Mouse (Mus musculus): ENCODE data around the gene Fbxl20. TPM values are rescaled to one million over a fixed set of nuclear protein-coding genes. Genes with fewer than 3 reads are reported as not detected.

The Fbxl20 gene
- polyA plus RNA-seq, 2 experiments, result 2.3 to 3.4 TPM

DNA sequence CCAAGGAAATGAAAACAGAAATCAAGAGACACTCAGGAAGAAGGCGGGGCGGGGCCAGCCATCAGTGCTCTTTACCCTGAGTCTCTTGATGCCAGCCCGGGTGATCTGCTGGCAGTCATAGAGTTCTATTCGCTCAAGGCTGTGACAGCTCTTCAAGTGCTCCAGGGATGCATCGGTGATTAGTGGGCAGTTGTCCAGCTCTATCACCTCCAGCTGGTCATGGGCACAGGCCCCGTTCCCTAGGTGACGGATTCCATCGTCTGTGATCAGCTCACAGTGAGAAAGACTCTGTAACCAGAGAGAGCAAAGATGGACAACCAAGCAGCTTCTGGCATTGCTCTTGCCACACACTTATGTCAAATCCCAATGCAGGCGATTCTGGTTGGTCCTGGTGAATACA lies 59.6 kb downstream of the Fbxl20 start:
- H3K4me3 ChIP-seq (ENCODE audit: insufficient read depth in 1 of 2, low read depth in 2 of 2, low read length in 2 of 2), result no peak overlapping the region
- H3K27ac ChIP-seq, result no peak overlapping the region
- no peaks in the 10 kb centered on the region for H3K9me3 ChIP-seq (ENCODE audit: control insufficient read depth, low read length)
- H3K4me1 ChIP-seq (replicated peaks; ENCODE audit: control insufficient read depth in 2 of 2, insufficient read depth in 2 of 2, low read length in 1 of 2), result no peaks in the 10 kb centered on the region
- no peak overlapping the region for H3K9ac ChIP-seq (replicated peaks)
- WGBS (ENCODE audit: insufficient replicate concordance), result 83% methylated on average over 9 of the region's 9 CpGs
- no peaks in the 10 kb centered on the region for H3K27me3 ChIP-seq (ENCODE audit: control insufficient read depth, insufficient read depth, low read length)
- no peak for DNase-seq (ENCODE audit: low read depth in 3 of 3, low spot score in 3 of 3)
- no peak overlapping the region for H3K4me2 ChIP-seq (ENCODE audit: low read depth)
- no peaks in the 10 kb centered on the region; the same call in 1 of the 2 replicates for H3K36me3 ChIP-seq (replicated peaks; ENCODE audit: control insufficient read depth, insufficient read depth, low read depth)
- no peak for TF ChIP-seq EP300 (IDR thresholded peaks at IDR 0.05; ENCODE audit: low read depth)
- ATAC-seq (ENCODE audit: insufficient read depth), result no peak

DNA sequence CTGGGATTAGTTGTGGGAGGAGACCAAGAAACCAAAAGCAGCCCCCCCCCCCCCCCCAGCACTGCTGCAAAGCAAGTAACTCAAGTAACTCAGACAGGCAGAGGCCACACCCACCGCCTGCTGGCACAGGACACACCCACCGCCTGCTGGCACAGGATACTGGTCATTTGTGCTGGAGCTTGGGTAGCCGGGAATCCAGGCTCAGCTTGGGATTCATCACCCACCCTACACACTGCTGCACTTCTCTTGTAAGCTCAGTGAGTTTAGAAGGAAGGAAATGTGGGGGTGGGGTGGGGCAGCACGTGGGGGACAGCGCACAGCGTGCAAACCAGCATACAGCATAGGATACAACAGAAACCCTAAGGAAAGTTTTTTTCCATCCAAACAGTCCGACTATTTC lies 62.0 kb downstream of the Fbxl20 start:
- no peak for DNase-seq (ENCODE audit: low read depth in 3 of 3, low spot score in 3 of 3)
- Histone ChIP-seq H3K4me1 (replicated peaks; ENCODE audit: control insufficient read depth in 2 of 2, insufficient read depth in 2 of 2, low read length in 1 of 2) (no peaks in the 10 kb centered on the region), H3K27ac (no peak overlapping the region), H3K27me3 (ENCODE audit: control insufficient read depth, insufficient read depth, low read length) (no peaks in the 10 kb centered on the region), H3K9me3 (ENCODE audit: control insufficient read depth, low read length) (no peaks in the 10 kb centered on the region), H3K9ac (replicated peaks) (no peak overlapping the region), H3K4me2 (ENCODE audit: low read depth) (no peak overlapping the region), H3K36me3 (replicated peaks; ENCODE audit: control insufficient read depth, insufficient read depth, low read depth) (no peaks in the 10 kb centered on the region; the same call in 1 of the 2 replicates), H3K4me3 (ENCODE audit: insufficient read depth in 1 of 2, low read depth in 2 of 2, low read length in 2 of 2) (no peak overlapping the region)
- TF ChIP-seq CTCF (IDR thresholded peaks at IDR 0.05; ENCODE audit: low read depth), result no peak
- 31% methylated on average over 7 of the region's 7 CpGs for WGBS (ENCODE audit: insufficient replicate concordance)
- no peak for ATAC-seq (ENCODE audit: insufficient read depth)

DNA sequence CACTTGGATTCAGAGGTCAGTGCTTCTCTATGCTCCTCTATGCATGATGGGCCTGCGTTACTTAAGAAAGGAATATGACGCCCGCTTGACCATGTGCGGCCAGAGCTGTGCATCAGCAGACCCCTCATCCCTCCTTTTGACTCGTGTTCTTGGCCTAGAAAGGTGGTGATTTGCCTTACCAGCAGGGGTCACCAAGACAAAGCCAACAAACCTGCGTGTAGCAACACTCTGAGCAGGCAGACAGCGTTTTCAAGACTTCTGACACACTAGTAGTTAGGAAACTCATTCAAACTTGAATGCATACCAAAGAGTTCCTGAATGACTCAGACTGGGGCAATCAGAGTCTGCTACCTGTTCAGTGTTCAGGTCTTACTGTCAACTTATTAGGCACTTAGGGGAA lies 63.6 kb downstream of the Fbxl20 start:
- Histone ChIP-seq H3K4me3 (ENCODE audit: insufficient read depth in 1 of 2, low read depth in 2 of 2, low read length in 2 of 2) (no peak overlapping the region), H3K27me3 (ENCODE audit: control insufficient read depth, insufficient read depth, low read length) (no peaks in the 10 kb centered on the region), H3K9me3 (ENCODE audit: control insufficient read depth, low read length) (no peaks in the 10 kb centered on the region), H3K36me3 (replicated peaks; ENCODE audit: control insufficient read depth, insufficient read depth, low read depth) (no peaks in the 10 kb centered on the region; the same call in 1 of the 2 replicates), H3K9ac (replicated peaks) (no peak overlapping the region), H3K27ac (no peak overlapping the region), H3K4me2 (ENCODE audit: low read depth) (no peak overlapping the region), H3K4me1 (replicated peaks; ENCODE audit: control insufficient read depth in 2 of 2, insufficient read depth in 2 of 2, low read length in 1 of 2) (no peaks in the 10 kb centered on the region)
- 71% methylated on average over 7 of the region's 7 CpGs for WGBS (ENCODE audit: insufficient replicate concordance)
- ATAC-seq (ENCODE audit: insufficient read depth), result no peak
- TF ChIP-seq EP300 (IDR thresholded peaks at IDR 0.05; ENCODE audit: low read depth), result no peak
- no peak for TF ChIP-seq CTCF (IDR thresholded peaks at IDR 0.05; ENCODE audit: low read depth)
- DNase-seq (ENCODE audit: low read depth in 3 of 3, low spot score in 3 of 3), result no peak

DNA sequence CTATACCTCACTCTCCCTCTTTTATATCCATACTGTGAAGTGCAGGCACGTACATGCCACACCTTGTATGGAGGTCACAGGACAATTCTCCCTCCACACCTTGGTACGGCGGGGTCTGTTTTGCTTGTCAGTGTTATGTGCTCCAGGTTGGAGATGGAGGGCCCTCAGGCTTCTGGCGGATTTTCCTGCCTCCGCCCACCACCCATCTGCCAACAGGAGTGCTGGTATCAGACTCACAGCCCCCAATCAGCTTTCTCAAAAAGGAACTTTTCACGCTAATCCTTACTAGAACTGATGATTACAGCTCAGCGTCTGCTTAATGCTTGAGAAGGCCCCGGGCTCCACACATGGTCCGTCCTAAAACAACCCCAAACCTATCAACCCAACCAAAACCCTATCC lies 64.1 kb downstream of the Fbxl20 start:
- Histone ChIP-seq H3K9ac (replicated peaks) (no peak overlapping the region), H3K27me3 (ENCODE audit: control insufficient read depth, insufficient read depth, low read length) (no peaks in the 10 kb centered on the region), H3K4me2 (ENCODE audit: low read depth) (no peak overlapping the region), H3K9me3 (ENCODE audit: control insufficient read depth, low read length) (no peaks in the 10 kb centered on the region), H3K4me1 (replicated peaks; ENCODE audit: control insufficient read depth in 2 of 2, insufficient read depth in 2 of 2, low read length in 1 of 2) (no peaks in the 10 kb centered on the region), H3K4me3 (ENCODE audit: insufficient read depth in 1 of 2, low read depth in 2 of 2, low read length in 2 of 2) (no peak overlapping the region), H3K36me3 (replicated peaks; ENCODE audit: control insufficient read depth, insufficient read depth, low read depth) (no peaks in the 10 kb centered on the region; the same call in 1 of the 2 replicates), H3K27ac (no peak overlapping the region)
- DNase-seq (ENCODE audit: low read depth in 3 of 3, low spot score in 3 of 3) (no peak), ATAC-seq (ENCODE audit: insufficient read depth) (no peak)
- no peak for TF ChIP-seq CTCF (IDR thresholded peaks at IDR 0.05; ENCODE audit: low read depth)
- WGBS (ENCODE audit: insufficient replicate concordance), result 83% methylated on average over 9 of the region's 9 CpGs

DNA sequence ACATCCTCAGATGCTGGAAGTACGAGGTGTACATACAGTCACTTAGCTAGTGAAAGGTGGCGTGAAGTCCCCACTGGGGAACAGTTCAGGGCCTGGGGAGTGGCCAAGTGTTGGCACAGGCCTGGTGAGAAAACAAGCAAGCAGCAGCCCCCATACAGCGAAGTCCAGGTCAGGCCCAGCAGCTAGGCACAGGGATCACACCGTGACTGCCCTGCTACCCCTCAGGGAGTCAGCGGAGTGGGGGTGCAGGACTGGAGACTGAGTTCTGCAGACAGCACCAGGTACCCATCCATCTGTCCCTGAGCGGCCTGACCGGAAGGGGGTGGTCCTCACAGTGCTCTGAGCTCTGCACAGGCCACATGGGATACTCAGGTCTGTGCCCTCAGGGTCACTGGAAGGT lies 67.5 kb downstream of the Fbxl20 start:
- no peak for TF ChIP-seq EP300 (IDR thresholded peaks at IDR 0.05; ENCODE audit: low read depth)
- TF ChIP-seq CTCF (IDR thresholded peaks at IDR 0.05; ENCODE audit: low read depth), result no peak
- Histone ChIP-seq H3K36me3 (replicated peaks; ENCODE audit: control insufficient read depth, insufficient read depth, low read depth) (no peaks in the 10 kb centered on the region), H3K4me1 (replicated peaks; ENCODE audit: control insufficient read depth in 2 of 2, insufficient read depth in 2 of 2, low read length in 1 of 2) (no peaks in the 10 kb centered on the region), H3K27ac (no peak overlapping the region), H3K27me3 (ENCODE audit: control insufficient read depth, insufficient read depth, low read length) (no peaks in the 10 kb centered on the region), H3K4me2 (ENCODE audit: low read depth) (no peak overlapping the region), H3K9me3 (ENCODE audit: control insufficient read depth, low read length) (no peaks in the 10 kb centered on the region), H3K4me3 (ENCODE audit: insufficient read depth in 1 of 2, low read depth in 2 of 2, low read length in 2 of 2) (no peak overlapping the region), H3K9ac (replicated peaks) (no peak overlapping the region)
- ATAC-seq (ENCODE audit: insufficient read depth) (no peak), DNase-seq (ENCODE audit: low read depth in 3 of 3, low spot score in 3 of 3) (no peak)
- 66% methylated on average over 7 of the region's 7 CpGs for WGBS (ENCODE audit: insufficient replicate concordance)

DNA sequence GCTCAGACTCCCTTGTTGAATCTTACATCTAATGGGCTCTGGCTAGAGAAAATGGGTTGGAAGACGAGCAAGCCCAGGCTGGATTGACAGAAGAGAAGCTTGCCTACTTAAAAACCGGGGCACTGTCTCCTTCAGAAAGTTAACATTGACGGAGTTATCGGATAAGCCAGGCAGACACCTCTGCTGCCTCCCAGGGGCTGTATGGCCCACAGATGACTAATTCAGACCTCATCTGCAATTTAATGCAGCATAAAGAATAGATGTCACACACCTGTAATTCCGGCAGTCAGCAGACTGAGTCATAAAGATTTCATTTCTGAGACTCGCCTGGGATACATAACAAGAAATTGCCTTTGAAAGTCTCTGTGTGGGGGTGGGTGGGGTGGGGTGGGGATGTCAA lies 69.8 kb downstream of the Fbxl20 start:
- Histone ChIP-seq H3K36me3 (replicated peaks; ENCODE audit: control insufficient read depth, insufficient read depth, low read depth) (no peaks in the 10 kb centered on the region), H3K9me3 (ENCODE audit: control insufficient read depth, low read length) (no peaks in the 10 kb centered on the region), H3K4me1 (replicated peaks; ENCODE audit: control insufficient read depth in 2 of 2, insufficient read depth in 2 of 2, low read length in 1 of 2) (no peaks in the 10 kb centered on the region), H3K4me3 (ENCODE audit: insufficient read depth in 1 of 2, low read depth in 2 of 2, low read length in 2 of 2) (no peak overlapping the region), H3K27me3 (ENCODE audit: control insufficient read depth, insufficient read depth, low read length) (no peaks in the 10 kb centered on the region), H3K9ac (replicated peaks) (no peak overlapping the region), H3K27ac (no peak overlapping the region), H3K4me2 (ENCODE audit: low read depth) (no peak overlapping the region)
- no peak for DNase-seq (ENCODE audit: low read depth in 3 of 3, low spot score in 3 of 3)
- TF ChIP-seq EP300 (IDR thresholded peaks at IDR 0.05; ENCODE audit: low read depth), result no peak
- no peak for TF ChIP-seq CTCF (IDR thresholded peaks at IDR 0.05; ENCODE audit: low read depth)
- 63% methylated on average over 6 of the region's 6 CpGs for WGBS (ENCODE audit: insufficient replicate concordance)
- no peak for ATAC-seq (ENCODE audit: insufficient read depth)
